24 mouse cellular contexts compared by ENCODE assay signal in the genomic region with DNA sequence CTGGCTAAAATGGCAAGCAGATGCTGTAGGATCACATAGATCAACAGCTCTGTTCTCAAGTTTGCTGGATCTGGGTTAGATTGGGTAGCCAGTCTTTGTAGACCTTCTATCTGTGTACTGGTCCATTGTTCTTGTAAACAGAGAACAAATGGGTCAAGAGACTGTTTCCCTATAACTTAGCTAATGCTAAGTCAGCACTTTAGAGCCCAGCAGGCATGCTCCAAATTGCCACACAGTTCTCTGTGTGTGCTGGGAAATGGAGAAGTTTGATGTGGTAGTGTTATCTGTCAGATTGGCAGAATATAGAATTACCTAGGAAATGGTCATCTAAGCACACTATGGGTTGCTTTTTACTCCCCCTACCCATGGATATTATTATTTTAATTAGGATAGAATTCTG. TPM values are rescaled to one million over a fixed set of nuclear protein-coding genes. Genes with fewer than 3 reads are reported as not detected.
DNase-seq lines count a peak whose midpoint lies in the region; TF ChIP-seq lines count a peak whose summit lies in the region.
"Had no signal": no experiment of that assay in that cellular context is flagged by ENCODE, and none has a peak within 500 bp of the region (broad histone marks: within the 10 kb centered on the region; RNA-seq: fewer than 3 reads in every experiment).

No protein-coding gene starts in this region.

- TF ChIP-seq CTCF in CH12.LX (conservative IDR thresholded peaks at IDR 0.05 in 1 of 2, IDR thresholded peaks at IDR 0.05 in 1 of 2; ENCODE audit: low read depth in 2 of 2, low read length in 2 of 2), result no peak

- no peaks in the 10 kb centered on the region for H3K27me3 ChIP-seq in CH12.LX (replicated peaks)

- DNase-seq in CH12.LX (ENCODE audit: extremely low read depth) (no peak), ES-E14 (ENCODE audit: low read depth, low spot score) (no peak)
- DNase-seq in urinary bladder, adult 2 months (ENCODE audit: low spot score), result no peak
- no peak for DNase-seq in layer of hippocampus, postnatal 14 days (ENCODE audit: low spot score in 2 of 2)
- DNase-seq: adrenal gland, adult 2 months; adrenal gland, adult 8-10 months; adrenal gland, postnatal 10 days; adrenal gland, postnatal 14 days; adrenal gland, postnatal 25 days; adrenal gland, postnatal 36 days; B cell, adult 2 months; cerebellum, adult 11 months; cerebellum, adult 11-12 months; cerebellum, adult 18-20 months; cerebellum, adult 2 months; cerebellum, adult 8-10 months had no signal

- no peaks in the 10 kb centered on the region for H3K79me2 ChIP-seq in CH12.LX (replicated peaks; ENCODE audit: control insufficient read depth, extremely low read depth, insufficient read depth, poor library complexity, severe bottlenecking)

- H3K4me1 ChIP-seq in CH12.LX (ENCODE audit: control insufficient read depth in 1 of 2, insufficient read depth in 2 of 2) (no peaks in the 10 kb centered on the region), ES-E14 (ENCODE audit: control insufficient read depth in 2 of 2, insufficient read depth in 2 of 2, low read length in 2 of 2, poor library complexity in 1 of 2) (no peaks in the 10 kb centered on the region; a peak in 1 of 4 replicates)

- H3K9me3 ChIP-seq in CH12.LX (replicated peaks; ENCODE audit: low read length), result no peaks in the 10 kb centered on the region
- no peaks in the 10 kb centered on the region for H3K9me3 ChIP-seq in ES-E14 (ENCODE audit: control insufficient read depth, insufficient read depth, low read depth, low read length)
- H3K9me3 ChIP-seq: G1E had no signal

- H3K36me3 ChIP-seq in CH12.LX (replicated peaks in 1 of 2; ENCODE audit: control insufficient read depth in 1 of 2, insufficient read depth in 1 of 2, low read length in 1 of 2) (no peaks in the 10 kb centered on the region), ES-E14 (ENCODE audit: control insufficient read depth, insufficient read depth, low read length, poor library complexity, severe bottlenecking) (no peaks in the 10 kb centered on the region)
- H3K36me3 ChIP-seq: G1E had no signal

- TF ChIP-seq RAD21 in CH12.LX (IDR thresholded peaks at IDR 0.05; ENCODE audit: low read depth, low read length), result no peak

- no peak for TF ChIP-seq EP300 in CH12.LX (IDR thresholded peaks at IDR 0.05; ENCODE audit: low read length)

- H3K4me3 ChIP-seq in CH12.LX (replicated peaks in 1 of 3; ENCODE audit: low read depth in 2 of 3, low read length in 2 of 3, poor library complexity in 1 of 3), result no peak overlapping the region
- H3K4me3 ChIP-seq in ES-E14 (ENCODE audit: insufficient read depth in 1 of 2, low read depth in 1 of 2, low read length in 2 of 2, poor library complexity in 1 of 2, severe bottlenecking in 1 of 2), result no peak overlapping the region

- in situ Hi-C loops in CH12.LX (cut with MboI; ENCODE audit: low pct_ligation_motif_present, low pct_unique_long_range_greater_than_20kb, low sequenced_read_pairs) (no loop called here), ES-E14 (cut with MboI; ENCODE audit: low sequenced_read_pairs in 2 of 2, unreplicated experiment in 2 of 2) (no loop called here)

- TF ChIP-seq POLR2A in CH12.LX (IDR thresholded peaks at IDR 0.05; ENCODE audit: low read depth, low read length), result no peak

- dilution Hi-C loops in CH12.LX (cut with MboI; ENCODE audit: extremely low pct_ligation_motif_present, extremely low pct_unique_long_range_greater_than_20kb, low sequenced_read_pairs), result no loop called here

- H3K27ac ChIP-seq in CH12.LX (ENCODE audit: insufficient read depth, low read depth) (no peak overlapping the region), ES-E14 (ENCODE audit: insufficient read depth, low read depth, low read length, poor library complexity, severe bottlenecking) (no peak overlapping the region)

- no peak overlapping the region for H3K4me2 ChIP-seq in CH12.LX (ENCODE audit: insufficient read depth, low read depth, poor library complexity, severe bottlenecking)

- no peak overlapping the region for H3K9ac ChIP-seq in CH12.LX (ENCODE audit: insufficient read depth, low read depth)
- no peak overlapping the region for H3K9ac ChIP-seq in ES-E14 (ENCODE audit: insufficient read depth, low read depth, low read length, poor library complexity, severe bottlenecking)

TF ChIP-seq in CH12.LX, 34 proteins besides CTCF, POLR2A, EP300 and RAD21:
- TF ChIP-seq MAFK (IDR thresholded peaks at IDR 0.05; ENCODE audit: insufficient replicate concordance, low read length), result peak; percentile 64
- TF ChIP-seq CHD1 (IDR thresholded peaks at IDR 0.05; ENCODE audit: low read depth, low read length), result no peak
- no peak for TF ChIP-seq JUND (conservative IDR thresholded peaks at IDR 0.05; ENCODE audit: low read depth, low read length)
- no peak for TF ChIP-seq MYC (IDR thresholded peaks at IDR 0.05; ENCODE audit: low read depth, low read length)

TF ChIP-seq in ES-E14, 5 proteins besides CTCF, POLR2A, EP300 and RAD21:
- TF ChIP-seq MAFK (IDR thresholded peaks at IDR 0.05; ENCODE audit: insufficient read depth, low read depth, low read length) (peak; percentile 70), ZNF384 (IDR thresholded peaks at IDR 0.05; ENCODE audit: low read depth, low read length) (no peak)

RNA-seq across cellular contexts. Expression of gene Serpinb6d, which starts 1.3 kb away (rescaled TPM):
- total RNA-seq in CH12.LX (2012; rRNA removed) (not detected in 2 replicates), CH12.LX (2014; rRNA removed) (not detected in 2 replicates), ES-E14 (2012; rRNA removed) (not detected in 2 replicates)
- not detected in 2 replicates for polyA plus RNA-seq in CH12.LX (2012; ENCODE audit: insufficient read length, low read depth)
- polyA plus RNA-seq in urinary bladder, adult 2 months (2012; rRNA removed), result not detected in 2 replicates
- not detected for total RNA-seq in layer of hippocampus, postnatal 14 days (2021)
- total RNA-seq: adrenal gland, adult 18-20 months; adrenal gland, adult 2 months; adrenal gland, adult 8-10 months; adrenal gland, postnatal 10 days; adrenal gland, postnatal 14 days; adrenal gland, postnatal 25 days; adrenal gland, postnatal 36 days; adrenal gland, postnatal 4 days; G1E; MEL had no signal
- polyA plus RNA-seq: activated CD4-positive, CD25-positive, alpha-beta regulatory T cell, adult 4 months; adrenal gland, adult 2 months; brain, embryonic 14.5 days; CD4-positive, CD25-positive, alpha-beta regulatory T cell, adult 4 months; cerebellum, adult 2 months; G1E; Patski had no signal
